Mouse (Mus musculus) cortical plate, adult 2 months (tissue): ENCODE measurements at regions not wholly inside any gene's neighbourhood (a gene's known extent, or its start where the extent isn't known, plus 50 kb on each side); places are given as distances from the start of the nearest gene placed in this dataset.

ENCODE experiments used
- H3K27ac ChIP-seq: fragments of 200-500 bp; 2 replicates; pipeline ENCODE4 v1.5.1; 2012; ENCODE audit warnings: low read length, control low read depth, inconsistent platforms; ENCODE audit not compliant: insufficient read depth
- H3K4me1 ChIP-seq: fragments of 200-500 bp; 2 replicates; pipeline ENCODE4 v1.6.1; 2011; ENCODE audit warnings: low read length; ENCODE audit not compliant: control insufficient read depth, insufficient read depth
- H3K4me3 ChIP-seq: fragments of 200-500 bp; 2 replicates; pipeline ENCODE4 v1.5.1; 2011; ENCODE audit warnings: mild to moderate bottlenecking, low read length, control low read depth; ENCODE audit not compliant: insufficient read depth
- CTCF ChIP-seq: fragments of 200-500 bp; IDR thresholded peaks from 2 replicates; pipeline ENCODE4 v1.5.1; 2011; ENCODE audit warnings: mild to moderate bottlenecking, control low read depth, low read length; ENCODE audit not compliant: insufficient read depth; ENCODE audit errors: extremely low read depth
- POLR2A ChIP-seq: fragments of 200-500 bp; IDR thresholded peaks from 2 replicates; pipeline ENCODE4 v1.6.1; 2011; ENCODE audit warnings: mild to moderate bottlenecking, low read length, control low read depth; ENCODE audit not compliant: insufficient read depth; ENCODE audit errors: extremely low read depth

GRCm38 (mm10) chr1:105206216-105206615 is 150.3 kb downstream of the Rnf152 start:
- Histone ChIP-seq H3K27ac (no peak overlapping the region), H3K4me3 (no peak overlapping the region), H3K4me1 (no peaks in the 10 kb centered on the region)
- TF ChIP-seq POLR2A: no peak
- no peak for TF ChIP-seq CTCF

- H3K4me1 ChIP-seq: no peaks in the 10 kb centered on the region
- H3K27ac ChIP-seq: no peak overlapping the region
- H3K4me3 ChIP-seq: no peak overlapping the region
- TF ChIP-seq CTCF (no peak), POLR2A (no peak)
Measured at GRCm38 (mm10) chr1:105199305-105199704, 157.2 kb downstream of the Rnf152 start.

- TF ChIP-seq POLR2A (no peak), CTCF (no peak)
- Histone ChIP-seq H3K4me1 (no peaks in the 10 kb centered on the region), H3K4me3 (no peak overlapping the region), H3K27ac (no peak overlapping the region)
Measured at GRCm38 (mm10) chr1:105191126-105191525, 165.4 kb downstream of the Rnf152 start.

- H3K4me1 ChIP-seq: no peaks in the 10 kb centered on the region
- H3K27ac ChIP-seq: no peak overlapping the region
- no peak overlapping the region for H3K4me3 ChIP-seq
- TF ChIP-seq CTCF (no peak), POLR2A (no peak)
Measured at GRCm38 (mm10) chr1:105188920-105189266, 167.6 kb downstream of the Rnf152 start.

GRCm38 (mm10) chr1:105188210-105188919 is 168.1 kb downstream of the Rnf152 start:
- Histone ChIP-seq H3K27ac (no peak overlapping the region), H3K4me1 (no peaks in the 10 kb centered on the region), H3K4me3 (no peak overlapping the region)
- no peak for TF ChIP-seq POLR2A
- TF ChIP-seq CTCF: no peak

- TF ChIP-seq POLR2A: no peak
- no peak for TF ChIP-seq CTCF
- no peak overlapping the region for H3K4me3 ChIP-seq
- no peak overlapping the region for H3K27ac ChIP-seq
- H3K4me1 ChIP-seq: no peaks in the 10 kb centered on the region
Measured at GRCm38 (mm10) chr1:105184470-105184869, 172.0 kb downstream of the Rnf152 start.

GRCm38 (mm10) chr1:105179371-105179823 is 177.1 kb downstream of the Rnf152 start:
- no peak overlapping the region for H3K4me3 ChIP-seq
- no peak for TF ChIP-seq POLR2A
- H3K4me1 ChIP-seq: no peaks in the 10 kb centered on the region
- H3K27ac ChIP-seq: no peak overlapping the region

- Histone ChIP-seq H3K4me3 (no peak overlapping the region), H3K4me1 (no peaks in the 10 kb centered on the region), H3K27ac (no peak overlapping the region)
- TF ChIP-seq CTCF: no peak
- TF ChIP-seq POLR2A: no peak
Measured at GRCm38 (mm10) chr1:105178773-105179172, 177.7 kb downstream of the Rnf152 start.

GRCm38 (mm10) chr1:105177938-105178337 is 178.6 kb downstream of the Rnf152 start:
- Histone ChIP-seq H3K27ac (no peak overlapping the region), H3K4me1 (no peaks in the 10 kb centered on the region), H3K4me3 (no peak overlapping the region)
- TF ChIP-seq CTCF (no peak), POLR2A (no peak)

- Histone ChIP-seq H3K4me3 (no peak overlapping the region), H3K27ac (no peak overlapping the region), H3K4me1 (no peaks in the 10 kb centered on the region)
- no peak for TF ChIP-seq CTCF
Measured at GRCm38 (mm10) chr1:105177015-105177762, 179.3 kb downstream of the Rnf152 start.

- TF ChIP-seq CTCF: no peak
- TF ChIP-seq POLR2A: no peak
- H3K4me1 ChIP-seq: no peaks in the 10 kb centered on the region
- H3K4me3 ChIP-seq: no peak overlapping the region
- H3K27ac ChIP-seq: no peak overlapping the region
Measured at GRCm38 (mm10) chr1:105170979-105171378, 185.5 kb downstream of the Rnf152 start.
